Mouse (Mus musculus): ENCODE data around the gene Nmd3. TPM values are rescaled to one million over a fixed set of nuclear protein-coding genes. Genes with fewer than 3 reads are reported as not detected.

The Nmd3 gene
- polyA plus RNA-seq, 1 experiment from 2014 or later, result 130 TPM

GRCm38 (mm10) chr3:69779246-69779796, 57.5 kb downstream of the Nmd3 start:
- Histone ChIP-seq H3K36me3 (ENCODE audit: insufficient read depth, low read length) (no peaks in the 10 kb centered on the region), H3K4me2 (ENCODE audit: low read length) (no peak overlapping the region), H3K9me3 (replicated peaks; ENCODE audit: low read length) (no peaks in the 10 kb centered on the region), H3K4me1 (replicated peaks; ENCODE audit: insufficient read depth, low read length) (no peaks in the 10 kb centered on the region), H3K27ac (no peak overlapping the region), H3K9ac (ENCODE audit: low read depth, low read length) (no peak overlapping the region), H3K4me3 (replicated peaks; ENCODE audit: low read depth, low read length) (no peak overlapping the region), H3K27me3 (ENCODE audit: insufficient read depth, low read length) (no peaks in the 10 kb centered on the region)
- TF ChIP-seq CTCF (IDR thresholded peaks at IDR 0.05; ENCODE audit: low read depth), result no peak
- no peak for ATAC-seq (replicated peaks; ENCODE audit: low FRiP score, low read depth)
- no peak for DNase-seq (ENCODE audit: low spot score)
- WGBS, result 35% methylated on average over 4 of the region's 4 CpGs

GRCm38 (mm10) chr3:69792823-69793417, 71.1 kb downstream of the Nmd3 start:
- TF ChIP-seq CTCF (IDR thresholded peaks at IDR 0.05; ENCODE audit: low read depth), result no peak
- H3K27ac ChIP-seq, result no peak overlapping the region
- H3K9me3 ChIP-seq (replicated peaks; ENCODE audit: low read length), result no peaks in the 10 kb centered on the region
- no peak overlapping the region for H3K9ac ChIP-seq (ENCODE audit: low read depth, low read length)
- no peak overlapping the region for H3K4me3 ChIP-seq (replicated peaks; ENCODE audit: low read depth, low read length)
- no peaks in the 10 kb centered on the region for H3K27me3 ChIP-seq (ENCODE audit: insufficient read depth, low read length)
- 67% methylated on average over 3 of the region's 3 CpGs for WGBS
- no peak for ATAC-seq (replicated peaks; ENCODE audit: low FRiP score, low read depth)
- H3K4me2 ChIP-seq (ENCODE audit: low read length), result no peak overlapping the region
- no peaks in the 10 kb centered on the region for H3K36me3 ChIP-seq (ENCODE audit: insufficient read depth, low read length)
- no peaks in the 10 kb centered on the region for H3K4me1 ChIP-seq (replicated peaks; ENCODE audit: insufficient read depth, low read length)
- DNase-seq (ENCODE audit: low spot score), result no peak

- Histone ChIP-seq H3K27ac (no peak overlapping the region), H3K4me2 (ENCODE audit: low read length) (no peak overlapping the region), H3K4me1 (replicated peaks; ENCODE audit: insufficient read depth, low read length) (no peaks in the 10 kb centered on the region), H3K27me3 (ENCODE audit: insufficient read depth, low read length) (no peaks in the 10 kb centered on the region), H3K9me3 (replicated peaks; ENCODE audit: low read length) (no peaks in the 10 kb centered on the region), H3K9ac (ENCODE audit: low read depth, low read length) (no peak overlapping the region), H3K4me3 (replicated peaks; ENCODE audit: low read depth, low read length) (no peak overlapping the region), H3K36me3 (ENCODE audit: insufficient read depth, low read length) (no peaks in the 10 kb centered on the region)
- 71% methylated on average over 4 of the region's 4 CpGs for WGBS
- DNase-seq (ENCODE audit: low spot score), result no peak
- ATAC-seq (replicated peaks; ENCODE audit: low FRiP score, low read depth), result no peak
- no peak for TF ChIP-seq CTCF (IDR thresholded peaks at IDR 0.05; ENCODE audit: low read depth)
Observed at GRCm38 (mm10) chr3:69797533-69797932, 75.7 kb downstream of the Nmd3 start.

- Histone ChIP-seq H3K9ac (ENCODE audit: low read depth, low read length) (no peak overlapping the region), H3K4me1 (replicated peaks; ENCODE audit: insufficient read depth, low read length) (no peaks in the 10 kb centered on the region), H3K27me3 (ENCODE audit: insufficient read depth, low read length) (no peaks in the 10 kb centered on the region), H3K36me3 (ENCODE audit: insufficient read depth, low read length) (no peaks in the 10 kb centered on the region), H3K4me2 (ENCODE audit: low read length) (no peak overlapping the region), H3K27ac (no peak overlapping the region), H3K9me3 (replicated peaks; ENCODE audit: low read length) (no peaks in the 10 kb centered on the region), H3K4me3 (replicated peaks; ENCODE audit: low read depth, low read length) (no peak overlapping the region)
- DNase-seq (ENCODE audit: low spot score), result no peak
- WGBS, result 65% methylated on average over 2 of the region's 2 CpGs
- no peak for ATAC-seq (replicated peaks; ENCODE audit: low FRiP score, low read depth)
- no peak for TF ChIP-seq CTCF (IDR thresholded peaks at IDR 0.05; ENCODE audit: low read depth)
Observed at GRCm38 (mm10) chr3:69797969-69798368, 76.2 kb downstream of the Nmd3 start.

- WGBS, result 73% methylated on average over 1 of the region's 1 CpGs
Observed at GRCm38 (mm10) chr3:69799096-69799495, 77.3 kb downstream of the Nmd3 start.

GRCm38 (mm10) chr3:69800829-69801384, 79.1 kb downstream of the Nmd3 start:
- no peaks in the 10 kb centered on the region for H3K9me3 ChIP-seq (replicated peaks; ENCODE audit: low read length)
- no peak for TF ChIP-seq CTCF (IDR thresholded peaks at IDR 0.05; ENCODE audit: low read depth)
- no peak for DNase-seq (ENCODE audit: low spot score)
- no peaks in the 10 kb centered on the region for H3K36me3 ChIP-seq (ENCODE audit: insufficient read depth, low read length)
- H3K4me1 ChIP-seq (replicated peaks; ENCODE audit: insufficient read depth, low read length), result no peaks in the 10 kb centered on the region
- H3K27me3 ChIP-seq (ENCODE audit: insufficient read depth, low read length), result no peaks in the 10 kb centered on the region
- no peak overlapping the region for H3K9ac ChIP-seq (ENCODE audit: low read depth, low read length)
- ATAC-seq (replicated peaks; ENCODE audit: low FRiP score, low read depth), result no peak
- H3K27ac ChIP-seq, result no peak overlapping the region
- 24% methylated on average over 7 of the region's 7 CpGs for WGBS
- no peak overlapping the region for H3K4me2 ChIP-seq (ENCODE audit: low read length)
- H3K4me3 ChIP-seq (replicated peaks; ENCODE audit: low read depth, low read length), result no peak overlapping the region

More at GRCm38 (mm10) chr3:69799096-69799495, 77.3 kb downstream of the Nmd3 start:
- Histone ChIP-seq H3K4me2 (ENCODE audit: low read length) (no peak overlapping the region), H3K27me3 (ENCODE audit: insufficient read depth, low read length) (no peaks in the 10 kb centered on the region), H3K9me3 (replicated peaks; ENCODE audit: low read length) (no peaks in the 10 kb centered on the region), H3K4me1 (replicated peaks; ENCODE audit: insufficient read depth, low read length) (no peaks in the 10 kb centered on the region), H3K27ac (no peak overlapping the region), H3K4me3 (replicated peaks; ENCODE audit: low read depth, low read length) (no peak overlapping the region), H3K36me3 (ENCODE audit: insufficient read depth, low read length) (no peaks in the 10 kb centered on the region), H3K9ac (ENCODE audit: low read depth, low read length) (no peak overlapping the region)
- DNase-seq (ENCODE audit: low spot score) (no peak), ATAC-seq (replicated peaks; ENCODE audit: low FRiP score, low read depth) (no peak)
- no peak for TF ChIP-seq CTCF (IDR thresholded peaks at IDR 0.05; ENCODE audit: low read depth)
